Mouse (Mus musculus) brain, embryonic 14.5 days (tissue): ENCODE measurements around the gene Syt16.

Experiments
- CTCF ChIP-seq: fragments of 200-500 bp; IDR thresholded peaks from 2 replicates; pipeline ENCODE4 v1.5.1; 2012; ENCODE audit warnings: inconsistent platforms, mild to moderate bottlenecking, moderate library complexity, borderline replicate concordance; ENCODE audit not compliant: insufficient read depth, insufficient read length; ENCODE audit errors: extremely low read depth
- POLR2A ChIP-seq: fragments of 200-500 bp; IDR thresholded peaks from 2 replicates; pipeline ENCODE4 v1.6.1; 2012; ENCODE audit warnings: mild to moderate bottlenecking, inconsistent platforms, borderline replicate concordance; ENCODE audit not compliant: poor library complexity, insufficient read depth, insufficient read length, severe bottlenecking; ENCODE audit errors: extremely low read depth

- TF ChIP-seq POLR2A (no peak), CTCF (no peak)
Observed at GRCm38 (mm10) chr12:74321981-74322380, 324.5 kb downstream of the Syt16 start.
